Mouse (Mus musculus): ENCODE results near the gene Cpm. TPM values are rescaled to one million over a fixed set of nuclear protein-coding genes. Genes with fewer than 3 reads are reported as not detected.

Gene Cpm
- total and polyA plus RNA-seq, 3 experiments, result 0.04 to 0.31 (median 0.17) TPM

GRCm38 (mm10) chr10:117633564-117634208, 4.4 kb downstream of the Cpm start:
- H3K4me2 ChIP-seq (ENCODE audit: insufficient read depth, low read depth, poor library complexity, severe bottlenecking), result no peak overlapping the region
- peaks cover 2% of the 10 kb centered on the region for H3K9me3 ChIP-seq (replicated peaks; ENCODE audit: low read length)
- H3K9ac ChIP-seq (ENCODE audit: insufficient read depth, low read depth), result no peak overlapping the region
- H3K27me3 ChIP-seq (replicated peaks), result peaks cover 26% of the 10 kb centered on the region
- H3K79me2 ChIP-seq (replicated peaks; ENCODE audit: control insufficient read depth, extremely low read depth, insufficient read depth, poor library complexity, severe bottlenecking), result no peaks in the 10 kb centered on the region
- dilution Hi-C loops (cut with MboI; ENCODE audit: extremely low pct_ligation_motif_present, extremely low pct_unique_long_range_greater_than_20kb, low sequenced_read_pairs) (no loop called here), in situ Hi-C loops (cut with MboI; ENCODE audit: low pct_ligation_motif_present, low pct_unique_long_range_greater_than_20kb, low sequenced_read_pairs) (no loop called here)
- H3K4me3 ChIP-seq (replicated peaks in 1 of 3; ENCODE audit: low read depth in 2 of 3, low read length in 2 of 3, poor library complexity in 1 of 3), result no peak overlapping the region
- no peak for TF ChIP-seq TBP (conservative IDR thresholded peaks at IDR 0.05; ENCODE audit: low read depth, low read length)
- no peak for TF ChIP-seq UBTF (IDR thresholded peaks at IDR 0.05; ENCODE audit: low read depth, low read length)
- TF ChIP-seq MXI1 (IDR thresholded peaks at IDR 0.05; ENCODE audit: low read depth, low read length), result no peak
- TF ChIP-seq SMC3 (IDR thresholded peaks at IDR 0.05; ENCODE audit: low read depth, low read length), result no peak
- TF ChIP-seq USF1 (IDR thresholded peaks at IDR 0.05; ENCODE audit: low read depth, low read length), result no peak
- no peak for TF ChIP-seq USF2 (conservative IDR thresholded peaks at IDR 0.05; ENCODE audit: low read depth, low read length)
- no peak overlapping the region for H3K27ac ChIP-seq (ENCODE audit: insufficient read depth, low read depth)
- no peak for DNase-seq (ENCODE audit: extremely low read depth)
- no peaks in the 10 kb centered on the region for H3K36me3 ChIP-seq (replicated peaks in 1 of 2; ENCODE audit: control insufficient read depth in 1 of 2, insufficient read depth in 1 of 2, low read length in 1 of 2)
- peaks cover 7 to 8% of the 10 kb centered on the region in 2 experiments for H3K4me1 ChIP-seq (ENCODE audit: control insufficient read depth in 1 of 2, insufficient read depth in 2 of 2)

GRCm38 (mm10) chr10:117634323-117635030, 5.2 kb downstream of the Cpm start:
- H3K4me3 ChIP-seq (replicated peaks in 1 of 3; ENCODE audit: low read depth in 2 of 3, low read length in 2 of 3, poor library complexity in 1 of 3), result no peak overlapping the region
- H3K36me3 ChIP-seq (replicated peaks in 1 of 2; ENCODE audit: control insufficient read depth in 1 of 2, insufficient read depth in 1 of 2, low read length in 1 of 2), result no peaks in the 10 kb centered on the region
- H3K4me2 ChIP-seq (ENCODE audit: insufficient read depth, low read depth, poor library complexity, severe bottlenecking), result no peak overlapping the region
- H3K4me1 ChIP-seq (ENCODE audit: control insufficient read depth in 1 of 2, insufficient read depth in 2 of 2), result peaks cover 3% of the 10 kb centered on the region in 2 experiments; a peak in 2 of 4 replicates
- DNase-seq (ENCODE audit: extremely low read depth), result no peak
- H3K9me3 ChIP-seq (replicated peaks; ENCODE audit: low read length), result peaks cover 2% of the 10 kb centered on the region
- H3K27ac ChIP-seq (ENCODE audit: insufficient read depth, low read depth), result no peak overlapping the region
- dilution Hi-C loops (cut with MboI; ENCODE audit: extremely low pct_ligation_motif_present, extremely low pct_unique_long_range_greater_than_20kb, low sequenced_read_pairs) (no loop called here), in situ Hi-C loops (cut with MboI; ENCODE audit: low pct_ligation_motif_present, low pct_unique_long_range_greater_than_20kb, low sequenced_read_pairs) (no loop called here)
- no peak for TF ChIP-seq RCOR1 (conservative IDR thresholded peaks at IDR 0.05; ENCODE audit: low read depth, low read length)
- TF ChIP-seq ETS1 (conservative IDR thresholded peaks at IDR 0.05; ENCODE audit: low read depth, low read length), result no peak
- TF ChIP-seq BHLHE40 (IDR thresholded peaks at IDR 0.05; ENCODE audit: low read depth, low read length), result no peak
- no peak for TF ChIP-seq TCF12 (IDR thresholded peaks at IDR 0.05; ENCODE audit: low read depth, low read length)
- TF ChIP-seq MAFK (IDR thresholded peaks at IDR 0.05; ENCODE audit: insufficient replicate concordance, low read length), result no peak
- TF ChIP-seq SMC3 (IDR thresholded peaks at IDR 0.05; ENCODE audit: low read depth, low read length), result no peak
- no peak for TF ChIP-seq SIN3A (IDR thresholded peaks at IDR 0.05; ENCODE audit: low read length)
- TF ChIP-seq E2F4 (IDR thresholded peaks at IDR 0.05; ENCODE audit: insufficient replicate concordance, low read depth, low read length), result no peak
- TF ChIP-seq NELFE (IDR thresholded peaks at IDR 0.05; ENCODE audit: low read depth, low read length), result no peak
- TF ChIP-seq USF1 (IDR thresholded peaks at IDR 0.05; ENCODE audit: low read depth, low read length), result no peak
- no peak for TF ChIP-seq PAX5 (IDR thresholded peaks at IDR 0.05; ENCODE audit: low read length)
- TF ChIP-seq MEF2A (IDR thresholded peaks at IDR 0.05; ENCODE audit: borderline replicate concordance, low read depth, low read length), result no peak
- TF ChIP-seq EP300 (IDR thresholded peaks at IDR 0.05; ENCODE audit: low read length), result no peak
- no peak overlapping the region for H3K9ac ChIP-seq (ENCODE audit: insufficient read depth, low read depth)
- H3K27me3 ChIP-seq (replicated peaks), result peaks cover 18% of the 10 kb centered on the region
- H3K79me2 ChIP-seq (replicated peaks; ENCODE audit: control insufficient read depth, extremely low read depth, insufficient read depth, poor library complexity, severe bottlenecking), result no peaks in the 10 kb centered on the region
